Mouse (Mus musculus): ENCODE results near the gene Olfr1293-ps. TPM values are rescaled to one million over a fixed set of nuclear protein-coding genes. Genes with fewer than 3 reads are reported as not detected.

The Olfr1293-ps gene
- polyA plus RNA-seq (2015; fragmentation: Nextera tagmentation; extraction: Ambion mirVana) = not detected in 2 replicates

DNA sequence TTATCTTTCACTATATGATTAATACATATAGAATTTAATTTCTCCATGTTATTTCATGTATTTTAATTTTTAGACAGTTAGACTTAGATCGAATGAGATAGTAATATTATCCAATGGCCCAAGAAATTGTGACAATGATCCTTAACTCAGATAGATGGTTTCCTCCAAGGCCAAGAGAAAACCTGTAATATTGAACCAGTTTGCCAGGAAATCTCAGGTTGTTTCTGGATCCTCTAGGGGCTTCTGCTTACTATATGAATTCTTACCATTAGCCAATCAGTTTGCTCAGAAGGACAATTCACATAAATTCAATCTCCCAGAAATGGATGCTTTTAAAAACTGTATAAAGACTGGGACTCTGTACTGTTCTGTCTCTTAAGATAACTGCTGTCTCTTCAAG lies at the start of gene Olfr1293-ps:
Gene Olfr1293-ps, plus strand, starts transcription at position 301 of the 400 bp plus-strand sequence.
- Histone ChIP-seq H3K4me1 (ENCODE audit: control insufficient read depth, low read depth, low read length) (no peaks in the 10 kb centered on the region), H3K9me3 (replicated peaks; ENCODE audit: control insufficient read depth, low read length) (no peaks in the 10 kb centered on the region), H3K27me3 (ENCODE audit: control insufficient read depth, insufficient read depth, low read depth, low read length) (no peaks in the 10 kb centered on the region), H3K27ac (ENCODE audit: low read length) (no peak within 1 kb of the TSS), H3K4me2 (ENCODE audit: low read depth, low read length) (no peak within 1 kb of the TSS), H3K9ac (ENCODE audit: low read depth, low read length) (no peak within 1 kb of the TSS), H3K36me3 (ENCODE audit: control insufficient read depth, insufficient read depth) (no peaks in the 10 kb centered on the region), H3K4me3 (ENCODE audit: low read depth, low read length) (no peak within 1 kb of the TSS)
- no peak for ATAC-seq (ENCODE audit: low read depth)
- WGBS (ENCODE audit: insufficient replicate concordance) = 53% methylated on average over 1 of the region's 1 CpGs

GRCm38 (mm10) chr2:111480519-111480918 lies 44.5 kb upstream of the Olfr1293-ps start, which contains the start of gene Olfr1289:
Gene Olfr1289 (plus strand): TSS chr2:111480819.
- H3K9ac ChIP-seq (ENCODE audit: low read depth, low read length) = no peak within 1 kb of the TSS
- H3K36me3 ChIP-seq (ENCODE audit: control insufficient read depth, insufficient read depth) = no peaks in the 10 kb centered on the region
- no peak for ATAC-seq (ENCODE audit: low read depth)
- no peak within 1 kb of the TSS for H3K27ac ChIP-seq (ENCODE audit: low read length)
- H3K27me3 ChIP-seq (ENCODE audit: control insufficient read depth, insufficient read depth, low read depth, low read length) = no peaks in the 10 kb centered on the region
- no peak within 1 kb of the TSS for H3K4me3 ChIP-seq (ENCODE audit: low read depth, low read length)
- H3K9me3 ChIP-seq (replicated peaks; ENCODE audit: control insufficient read depth, low read length) = no peaks in the 10 kb centered on the region
- 50% methylated on average over 1 of the region's 1 CpGs for WGBS (ENCODE audit: insufficient replicate concordance)
- no peaks in the 10 kb centered on the region for H3K4me1 ChIP-seq (ENCODE audit: control insufficient read depth, low read depth, low read length)
- no peak within 1 kb of the TSS for H3K4me2 ChIP-seq (ENCODE audit: low read depth, low read length)

DNA sequence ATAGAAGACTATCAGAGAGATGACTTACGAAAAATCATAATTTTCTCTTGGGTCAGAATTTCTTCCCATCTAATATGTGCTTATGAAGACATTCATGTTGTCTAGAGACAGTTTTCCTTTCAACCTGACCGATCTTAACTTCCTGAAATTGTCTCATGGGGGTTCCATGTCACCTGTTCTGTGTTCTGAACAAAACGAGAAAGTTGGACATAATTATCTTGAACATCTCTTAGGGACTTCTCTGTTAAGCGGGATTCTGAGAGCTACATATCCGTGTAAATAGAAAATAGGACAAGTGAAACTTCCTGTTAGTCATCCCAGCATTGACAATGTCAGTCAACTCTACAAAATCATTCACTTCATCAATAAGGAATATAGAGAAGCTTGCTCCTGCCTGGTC lies 31.3 kb upstream of the Olfr1293-ps start, which contains the start of gene Olfr1290:
Gene Olfr1290, minus strand, starts transcription at position 101 of the 400 bp plus-strand sequence.
- Histone ChIP-seq H3K9ac (ENCODE audit: low read depth, low read length) (no peak within 1 kb of the TSS), H3K27ac (ENCODE audit: low read length) (no peak within 1 kb of the TSS), H3K9me3 (replicated peaks; ENCODE audit: control insufficient read depth, low read length) (no peaks in the 10 kb centered on the region), H3K27me3 (ENCODE audit: control insufficient read depth, insufficient read depth, low read depth, low read length) (no peaks in the 10 kb centered on the region), H3K36me3 (ENCODE audit: control insufficient read depth, insufficient read depth) (no peaks in the 10 kb centered on the region), H3K4me1 (ENCODE audit: control insufficient read depth, low read depth, low read length) (no peaks in the 10 kb centered on the region), H3K4me2 (ENCODE audit: low read depth, low read length) (no peak within 1 kb of the TSS), H3K4me3 (ENCODE audit: low read depth, low read length) (no peak within 1 kb of the TSS)
- 56% methylated on average over 5 of the region's 5 CpGs for WGBS (ENCODE audit: insufficient replicate concordance)
- ATAC-seq (ENCODE audit: low read depth) = no peak

DNA sequence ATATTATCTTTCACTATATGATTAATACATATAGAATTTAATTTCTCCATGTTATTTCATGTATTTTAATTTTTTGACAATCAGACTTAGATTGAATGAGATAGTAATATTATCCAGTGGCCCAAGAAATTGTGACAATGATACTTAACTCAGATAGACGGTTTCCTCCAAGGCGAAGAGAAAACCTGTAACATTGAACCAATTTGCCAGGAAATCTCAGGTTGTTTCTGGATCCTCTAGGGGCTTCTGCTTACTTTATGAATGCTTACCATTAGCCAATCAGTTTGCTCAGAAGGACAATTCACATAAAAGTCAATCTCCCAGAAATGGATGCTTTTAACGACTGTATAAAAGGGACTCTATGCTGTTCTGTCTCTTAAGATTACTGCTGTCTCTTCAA lies 28.1 kb upstream of the Olfr1293-ps start, which contains the start of gene Olfr1291-ps1:
Gene Olfr1291-ps1, plus strand, starts transcription at position 301 of the 400 bp plus-strand sequence.
- Histone ChIP-seq H3K27ac (ENCODE audit: low read length) (no peak within 1 kb of the TSS), H3K36me3 (ENCODE audit: control insufficient read depth, insufficient read depth) (no peaks in the 10 kb centered on the region), H3K4me3 (ENCODE audit: low read depth, low read length) (no peak within 1 kb of the TSS), H3K9ac (ENCODE audit: low read depth, low read length) (no peak within 1 kb of the TSS), H3K9me3 (replicated peaks; ENCODE audit: control insufficient read depth, low read length) (no peaks in the 10 kb centered on the region), H3K27me3 (ENCODE audit: control insufficient read depth, insufficient read depth, low read depth, low read length) (no peaks in the 10 kb centered on the region), H3K4me1 (ENCODE audit: control insufficient read depth, low read depth, low read length) (no peaks in the 10 kb centered on the region), H3K4me2 (ENCODE audit: low read depth, low read length) (no peak within 1 kb of the TSS)
- 79% methylated on average over 3 of the region's 3 CpGs for WGBS (ENCODE audit: insufficient replicate concordance)
- no peak for ATAC-seq (ENCODE audit: low read depth)

DNA sequence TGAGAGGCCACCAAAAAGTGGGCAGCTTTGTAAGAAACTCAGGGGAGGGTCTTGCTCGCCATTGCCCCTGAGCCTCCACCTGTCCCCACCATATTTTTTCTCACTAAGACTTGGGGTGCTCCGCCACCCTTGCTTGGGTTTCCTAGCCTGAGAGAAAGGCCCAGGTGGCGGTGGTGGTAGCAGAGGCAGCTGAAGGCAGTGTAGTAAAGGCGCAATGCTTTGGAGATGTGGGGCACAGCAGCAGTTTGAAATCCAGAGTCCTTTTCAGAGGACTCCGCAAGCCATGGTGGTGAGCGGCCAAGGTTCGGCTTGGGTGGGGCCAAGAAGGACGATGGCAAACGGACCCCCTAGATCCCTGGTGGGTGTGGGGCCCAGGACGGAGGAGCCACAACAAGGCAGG lies 7.6 kb upstream of the Olfr1293-ps start:
- no peak overlapping the region for H3K27ac ChIP-seq (ENCODE audit: low read length)
- no peak overlapping the region for H3K4me3 ChIP-seq (ENCODE audit: low read depth, low read length)
- no peak overlapping the region for H3K4me2 ChIP-seq (ENCODE audit: low read depth, low read length)
- H3K36me3 ChIP-seq (ENCODE audit: control insufficient read depth, insufficient read depth) = no peaks in the 10 kb centered on the region
- no peak overlapping the region for H3K9ac ChIP-seq (ENCODE audit: low read depth, low read length)
- no peaks in the 10 kb centered on the region for H3K4me1 ChIP-seq (ENCODE audit: control insufficient read depth, low read depth, low read length)
- ATAC-seq (ENCODE audit: low read depth) = no peak
- WGBS (ENCODE audit: insufficient replicate concordance) = 76% methylated on average over 10 of the region's 10 CpGs
- H3K9me3 ChIP-seq (replicated peaks; ENCODE audit: control insufficient read depth, low read length) = no peaks in the 10 kb centered on the region
- H3K27me3 ChIP-seq (ENCODE audit: control insufficient read depth, insufficient read depth, low read depth, low read length) = no peaks in the 10 kb centered on the region

GRCm38 (mm10) chr2:111540191-111540590 lies 15.2 kb downstream of the Olfr1293-ps start, which contains the start of gene Olfr1294:
Gene Olfr1294 (minus strand): TSS chr2:111540291.
- Histone ChIP-seq H3K27ac (ENCODE audit: low read length) (no peak within 1 kb of the TSS), H3K4me2 (ENCODE audit: low read depth, low read length) (no peak within 1 kb of the TSS), H3K4me3 (ENCODE audit: low read depth, low read length) (no peak within 1 kb of the TSS), H3K36me3 (ENCODE audit: control insufficient read depth, insufficient read depth) (no peaks in the 10 kb centered on the region), H3K27me3 (ENCODE audit: control insufficient read depth, insufficient read depth, low read depth, low read length) (no peaks in the 10 kb centered on the region), H3K9ac (ENCODE audit: low read depth, low read length) (no peak within 1 kb of the TSS), H3K9me3 (replicated peaks; ENCODE audit: control insufficient read depth, low read length) (no peaks in the 10 kb centered on the region), H3K4me1 (ENCODE audit: control insufficient read depth, low read depth, low read length) (no peaks in the 10 kb centered on the region)
- ATAC-seq (ENCODE audit: low read depth) = no peak
- WGBS (ENCODE audit: insufficient replicate concordance) = 17% methylated on average over 1 of the region's 1 CpGs

GRCm38 (mm10) chr2:111569581-111569980 lies 44.6 kb downstream of the Olfr1293-ps start, which contains the start of gene Olfr1295:
Gene Olfr1295 (minus strand): TSS chr2:111569681.
- no peak within 1 kb of the TSS for H3K4me3 ChIP-seq (ENCODE audit: low read depth, low read length)
- no peaks in the 10 kb centered on the region for H3K4me1 ChIP-seq (ENCODE audit: control insufficient read depth, low read depth, low read length)
- no peak within 1 kb of the TSS for H3K9ac ChIP-seq (ENCODE audit: low read depth, low read length)
- no peaks in the 10 kb centered on the region for H3K36me3 ChIP-seq (ENCODE audit: control insufficient read depth, insufficient read depth)
- ATAC-seq (ENCODE audit: low read depth) = no peak
- no peaks in the 10 kb centered on the region for H3K27me3 ChIP-seq (ENCODE audit: control insufficient read depth, insufficient read depth, low read depth, low read length)
- no peaks in the 10 kb centered on the region for H3K9me3 ChIP-seq (replicated peaks; ENCODE audit: control insufficient read depth, low read length)
- no peak within 1 kb of the TSS for H3K27ac ChIP-seq (ENCODE audit: low read length)
- H3K4me2 ChIP-seq (ENCODE audit: low read depth, low read length) = no peak within 1 kb of the TSS

Other genes with a start within 250 kb of the Olfr1293-ps start
- gene Olfr1278, start 235.1 kb upstream of the Olfr1293-ps start, polyA plus RNA-seq (2015; fragmentation: Nextera tagmentation; extraction: Ambion mirVana) = not detected in 2 replicates
- gene Olfr1279, start 224.6 kb upstream of the Olfr1293-ps start, polyA plus RNA-seq (2015; fragmentation: Nextera tagmentation; extraction: Ambion mirVana) = not detected in 2 replicates
- gene Olfr1280, start 211.2 kb upstream of the Olfr1293-ps start, polyA plus RNA-seq (2015; fragmentation: Nextera tagmentation; extraction: Ambion mirVana) = not detected in 2 replicates
- not detected in 2 replicates for gene Olfr1281, start 198.7 kb upstream of the Olfr1293-ps start, polyA plus RNA-seq (2015; fragmentation: Nextera tagmentation; extraction: Ambion mirVana)
- not detected in 2 replicates for gene Olfr1282, start 189.1 kb upstream of the Olfr1293-ps start, polyA plus RNA-seq (2015; fragmentation: Nextera tagmentation; extraction: Ambion mirVana)
- gene Olfr1283, start 158.4 kb upstream of the Olfr1293-ps start, polyA plus RNA-seq (2015; fragmentation: Nextera tagmentation; extraction: Ambion mirVana) = not detected in 2 replicates
- gene Olfr1284, start 149.7 kb upstream of the Olfr1293-ps start, polyA plus RNA-seq (2015; fragmentation: Nextera tagmentation; extraction: Ambion mirVana) = not detected in 2 replicates
- not detected in 2 replicates for gene Olfr1286, start 102.1 kb upstream of the Olfr1293-ps start, polyA plus RNA-seq (2015; fragmentation: Nextera tagmentation; extraction: Ambion mirVana)
- gene Olfr1287, start 76.1 kb upstream of the Olfr1293-ps start, polyA plus RNA-seq (2015; fragmentation: Nextera tagmentation; extraction: Ambion mirVana) = not detected in 2 replicates
- not detected in 2 replicates for gene Olfr1288, start 51.1 kb upstream of the Olfr1293-ps start, polyA plus RNA-seq (2015; fragmentation: Nextera tagmentation; extraction: Ambion mirVana)
- gene Olfr1289, start 44.4 kb upstream of the Olfr1293-ps start, polyA plus RNA-seq (2015; fragmentation: Nextera tagmentation; extraction: Ambion mirVana) = not detected in 2 replicates
- gene Olfr1290, start 31.4 kb upstream of the Olfr1293-ps start, polyA plus RNA-seq (2015; fragmentation: Nextera tagmentation; extraction: Ambion mirVana) = not detected in 2 replicates
- gene Olfr1291-ps1, start 28.0 kb upstream of the Olfr1293-ps start, polyA plus RNA-seq (2015; fragmentation: Nextera tagmentation; extraction: Ambion mirVana) = not detected in 2 replicates
- gene Olfr1294, start 15.1 kb downstream of the Olfr1293-ps start, polyA plus RNA-seq (2015; fragmentation: Nextera tagmentation; extraction: Ambion mirVana) = not detected in 2 replicates
- gene Olfr1295, start 44.5 kb downstream of the Olfr1293-ps start, polyA plus RNA-seq (2015; fragmentation: Nextera tagmentation; extraction: Ambion mirVana) = not detected in 2 replicates
- gene Olfr1297, start 101.3 kb downstream of the Olfr1293-ps start, polyA plus RNA-seq (2015; fragmentation: Nextera tagmentation; extraction: Ambion mirVana) = not detected in 2 replicates
- gene Olfr1298, start 124.0 kb downstream of the Olfr1293-ps start, polyA plus RNA-seq (2015; fragmentation: Nextera tagmentation; extraction: Ambion mirVana) = not detected in 2 replicates
- not detected in 2 replicates for gene Olfr1299, start 136.2 kb downstream of the Olfr1293-ps start, polyA plus RNA-seq (2015; fragmentation: Nextera tagmentation; extraction: Ambion mirVana)
- gene Olfr1301, start 225.8 kb downstream of the Olfr1293-ps start, polyA plus RNA-seq (2015; fragmentation: Nextera tagmentation; extraction: Ambion mirVana) = not detected in 2 replicates

Measured in liver, embryonic 16.5 days (tissue).